Mouse (Mus musculus) MEL (cell line): ENCODE data around the gene Scaf4. TPM values are rescaled to one million over a fixed set of nuclear protein-coding genes. Genes with fewer than 3 reads are reported as not detected.

Source experiments
- DNase-seq: peaks from one replicate; pipeline ENCODE4 v3.0.0; 2011; ENCODE audit warnings: low read depth, low spot score
- H3K27ac ChIP-seq: 2 replicates; pipeline ENCODE4 v1.5.1; 2012; ENCODE audit warnings: low read depth, mild to moderate bottlenecking, control low read depth, low read length, moderate library complexity; ENCODE audit not compliant: control insufficient read depth
- H3K27me3 ChIP-seq, 2 experiments: fragments of 150-350 bp in 1 of 2; sonication (generic) in 1 of 2; 2 replicates each; pipeline ENCODE4 v1.6.1; 2012; ENCODE audit warnings: low read length in 2 of 2, mild to moderate bottlenecking in 2 of 2, improper control_type of control experiment in 1 of 2, moderate library complexity in 1 of 2; ENCODE audit not compliant: insufficient read depth in 2 of 2, control insufficient read depth in 1 of 2
- H3K36me3 ChIP-seq, 2 experiments: 2 replicates each; pipeline ENCODE4 v1.6.1; 2012 to 2014; ENCODE audit warnings: low read length in 2 of 2, improper control_type of control experiment in 1 of 2, inconsistent platforms in 1 of 2, mild to moderate bottlenecking in 1 of 2; ENCODE audit not compliant: insufficient read depth in 2 of 2, control insufficient read depth in 1 of 2
- H3K4me1 ChIP-seq, 2 experiments: fragments of 150-350 bp in 1 of 2; sonication (generic) in 1 of 2; 2 replicates each; pipeline ENCODE4 v1.6.1; 2012; ENCODE audit warnings: low read length in 2 of 2, improper control_type of control experiment in 1 of 2, mild to moderate bottlenecking in 1 of 2; ENCODE audit not compliant: insufficient read depth in 2 of 2, control insufficient read depth in 1 of 2
- H3K4me3 ChIP-seq, 2 experiments: fragments of 150-350 bp in 1 of 2; sonication (generic) in 1 of 2; 2 replicates each; pipeline ENCODE4 v1.5.1; 2012; ENCODE audit warnings: low read depth in 2 of 2, low read length in 2 of 2, mild to moderate bottlenecking in 2 of 2, moderate library complexity in 2 of 2, control low read depth in 1 of 2, improper control_type of control experiment in 1 of 2; ENCODE audit not compliant: control insufficient read depth in 1 of 2, insufficient read depth in 1 of 2
- H3K79me2 ChIP-seq: 2 replicates; pipeline ENCODE4 v1.6.1; 2012; ENCODE audit warnings: mild to moderate bottlenecking, low read length, moderate library complexity; ENCODE audit not compliant: control insufficient read depth, poor library complexity, insufficient read depth
- H3K9ac ChIP-seq: 2 replicates; pipeline ENCODE4 v1.6.1; 2012; ENCODE audit warnings: low read depth, mild to moderate bottlenecking, control low read depth, low read length, moderate library complexity; ENCODE audit not compliant: control insufficient read depth, poor library complexity, severe bottlenecking
- H3K9me3 ChIP-seq: fragments of 150-350 bp; sonication (generic); replicated peaks from 2 replicates; pipeline ENCODE4 v1.6.1; 2012; ENCODE audit warnings: mild to moderate bottlenecking, low read length, improper control_type of control experiment, moderate library complexity; ENCODE audit not compliant: insufficient read depth
- BHLHE40 ChIP-seq: IDR thresholded peaks from 2 replicates; pipeline ENCODE4 v1.6.1; 2012; ENCODE audit warnings: low read depth, mild to moderate bottlenecking, inconsistent platforms, low read length, improper control_type of control experiment, borderline replicate concordance
- E2F4 ChIP-seq: IDR thresholded peaks from 2 replicates; pipeline ENCODE4 v1.6.1; 2011; ENCODE audit warnings: low read depth, low read length, improper control_type of control experiment, borderline replicate concordance
- EP300 ChIP-seq, 2 experiments: IDR thresholded peaks; 2 replicates each; pipeline ENCODE4 v1.6.1; 2011; ENCODE audit warnings: improper control_type of control experiment in 2 of 2, low read length in 2 of 2, low read depth in 1 of 2, mild to moderate bottlenecking in 1 of 2
- ETS1 ChIP-seq: IDR thresholded peaks from 2 replicates; pipeline ENCODE4 v1.6.1; 2012; ENCODE audit warnings: low read depth, mild to moderate bottlenecking, inconsistent platforms, low read length, improper control_type of control experiment, moderate library complexity
- GABPA ChIP-seq: IDR thresholded peaks from 2 replicates; pipeline ENCODE4 v1.6.1; 2012; ENCODE audit warnings: low read depth, mild to moderate bottlenecking, inconsistent platforms, low read length, improper control_type of control experiment, moderate library complexity
- JUND ChIP-seq: IDR thresholded peaks from 2 replicates; pipeline ENCODE4 v1.6.1; 2011; ENCODE audit warnings: low read depth, mild to moderate bottlenecking, improper control_type of control experiment, low read length
- KAT2A ChIP-seq: conservative IDR thresholded peaks from 2 replicates; pipeline ENCODE4 v1.6.1; 2012; ENCODE audit warnings: low read depth, low read length, improper control_type of control experiment, inconsistent platforms
- MAX ChIP-seq: IDR thresholded peaks from 2 replicates; pipeline ENCODE4 v1.6.1; 2011; ENCODE audit warnings: low read length, improper control_type of control experiment
- MAZ ChIP-seq: IDR thresholded peaks from 2 replicates; pipeline ENCODE4 v1.6.1; 2012; ENCODE audit warnings: low read depth, mild to moderate bottlenecking, inconsistent platforms, low read length, improper control_type of control experiment
- MYC ChIP-seq: IDR thresholded peaks from 2 replicates; pipeline ENCODE4 v1.6.1; 2011; ENCODE audit warnings: low read depth, mild to moderate bottlenecking, low read length, improper control_type of control experiment, moderate library complexity
- NRF1 ChIP-seq: IDR thresholded peaks from 2 replicates; pipeline ENCODE4 v1.6.1; 2014; ENCODE audit warnings: low read depth, mild to moderate bottlenecking, inconsistent platforms, low read length, improper control_type of control experiment, moderate library complexity; ENCODE audit not compliant: poor library complexity, insufficient read depth, severe bottlenecking
- POLR2AphosphoS2 ChIP-seq: IDR thresholded peaks from 2 replicates; pipeline ENCODE4 v1.6.1; 2011; ENCODE audit warnings: low read length, improper control_type of control experiment
- POLR2AphosphoS5 ChIP-seq: IDR thresholded peaks from 2 replicates; pipeline ENCODE4 v1.6.1; 2012; ENCODE audit warnings: low read depth, borderline replicate concordance, mild to moderate bottlenecking, inconsistent platforms, low read length, moderate library complexity, mixed read lengths
- RAD21 ChIP-seq: IDR thresholded peaks from 2 replicates; pipeline ENCODE4 v1.6.1; 2011; ENCODE audit warnings: mild to moderate bottlenecking, low read depth, low read length, improper control_type of control experiment
- RCOR1 ChIP-seq: IDR thresholded peaks from 2 replicates; pipeline ENCODE4 v1.6.1; 2012; ENCODE audit warnings: low read depth, mild to moderate bottlenecking, inconsistent platforms, low read length, improper control_type of control experiment
- SIN3A ChIP-seq: IDR thresholded peaks from 2 replicates; pipeline ENCODE4 v1.6.1; 2012; ENCODE audit warnings: low read length, improper control_type of control experiment, inconsistent platforms
- TAL1 ChIP-seq: IDR thresholded peaks from 2 replicates; pipeline ENCODE4 v1.6.1; 2012; ENCODE audit warnings: mild to moderate bottlenecking, inconsistent platforms, low read length, moderate library complexity, mixed read lengths
- TCF12 ChIP-seq: IDR thresholded peaks from 2 replicates; pipeline ENCODE4 v1.6.1; 2014; ENCODE audit warnings: low read depth, mild to moderate bottlenecking, inconsistent platforms, low read length, improper control_type of control experiment, moderate library complexity
- UBTF ChIP-seq: IDR thresholded peaks from 2 replicates; pipeline ENCODE4 v1.6.1; 2012; ENCODE audit warnings: low read depth, mild to moderate bottlenecking, inconsistent platforms, low read length, improper control_type of control experiment, moderate library complexity, borderline replicate concordance; ENCODE audit not compliant: insufficient read depth
- USF1 ChIP-seq: IDR thresholded peaks from 2 replicates; pipeline ENCODE4 v1.6.1; 2014; ENCODE audit warnings: low read depth, mild to moderate bottlenecking, inconsistent platforms, low read length, improper control_type of control experiment, moderate library complexity
- ZC3H11A ChIP-seq: IDR thresholded peaks from 2 replicates; pipeline ENCODE4 v1.6.1; 2012; ENCODE audit warnings: low read depth, mild to moderate bottlenecking, inconsistent platforms, low read length, improper control_type of control experiment
- ZKSCAN1 ChIP-seq: IDR thresholded peaks from 2 replicates; pipeline ENCODE4 v1.6.1; 2012; ENCODE audit warnings: low read depth, mild to moderate bottlenecking, inconsistent platforms, low read length, improper control_type of control experiment, moderate library complexity
- ZNF384 ChIP-seq: IDR thresholded peaks from 2 replicates; pipeline ENCODE4 v1.6.1; 2012; ENCODE audit warnings: low read depth, mild to moderate bottlenecking, inconsistent platforms, low read length, improper control_type of control experiment
- polyA plus RNA-seq, 2 experiments: library from polyadenylated mRNA; stranded (reverse) in 1 of 2; unstranded in 1 of 2; fragments of >175 nt in 1 of 2; fragments of >200 nt in 1 of 2; gene quantifications; 2 replicates each; pipeline versions ENCODE4 v1.2.1 to v1.2.4; 2012; ENCODE audit warnings: low replicate concordance in 2 of 2, low read depth in 1 of 2; ENCODE audit not compliant: insufficient read length in 2 of 2, insufficient read depth in 1 of 2, missing spikeins in 1 of 2
- total RNA-seq: library from RNA; depleted of rRNA; stranded (reverse); fragments of 300-350 nt; gene quantifications from 2 replicates; pipeline ENCODE4 v1.2.3, GENCODE M21; 2012

Scaf4 gene
- total and polyA plus RNA-seq, 3 experiments: 12.3 to 56.2 TPM; not detected in 1

- H3K36me3 ChIP-seq: no peaks in the 10 kb centered on the region
Observed at GRCm38 (mm10) chr16:90315881-90316280, 31.6 kb upstream of the Scaf4 start.

GRCm38 (mm10) chr16:90312449-90313082, 28.3 kb upstream of the Scaf4 start:
- Histone ChIP-seq H3K27me3 (no peaks in the 10 kb centered on the region; a peak in 1 of 4 replicates), H3K9me3 (no peaks in the 10 kb centered on the region), H3K79me2 (no peaks in the 10 kb centered on the region), H3K4me1 (no peaks in the 10 kb centered on the region), H3K27ac (no peak overlapping the region), H3K4me3 (no peak overlapping the region), H3K9ac (no peak overlapping the region), H3K36me3 (no peaks in the 10 kb centered on the region)
- TF ChIP-seq E2F4 (no peak), BHLHE40 (no peak), USF1 (no peak), TCF12 (no peak), RAD21 (peak; percentile 5), RCOR1 (no peak), KAT2A (no peak)
- DNase-seq: peak; percentile 24

More at GRCm38 (mm10) chr16:90315881-90316280, 31.6 kb upstream of the Scaf4 start:
- DNase-seq: no peak
- Histone ChIP-seq H3K27ac (no peak overlapping the region), H3K4me1 (no peaks in the 10 kb centered on the region), H3K4me3 (no peak overlapping the region), H3K9me3 (no peaks in the 10 kb centered on the region), H3K9ac (no peak overlapping the region), H3K79me2 (no peaks in the 10 kb centered on the region), H3K27me3 (no peaks in the 10 kb centered on the region; a peak in 1 of 4 replicates)
- TF ChIP-seq ETS1: no peak
- TF ChIP-seq MAX: no peak
- no peak for TF ChIP-seq GABPA
- TF ChIP-seq TAL1: no peak

GRCm38 (mm10) chr16:90310488-90311135, 26.3 kb upstream of the Scaf4 start:
- H3K27ac ChIP-seq: no peak overlapping the region
- no peaks in the 10 kb centered on the region for H3K9me3 ChIP-seq
- no peak for DNase-seq
- no peaks in the 10 kb centered on the region; a peak in 1 of 4 replicates for H3K27me3 ChIP-seq
- no peak overlapping the region for H3K4me3 ChIP-seq
- no peaks in the 10 kb centered on the region for H3K4me1 ChIP-seq
- H3K9ac ChIP-seq: no peak overlapping the region
- TF ChIP-seq NRF1: no peak
- TF ChIP-seq POLR2AphosphoS5: no peak
- no peak for TF ChIP-seq POLR2AphosphoS2
- TF ChIP-seq ZNF384: no peak
- no peak for TF ChIP-seq BHLHE40
- TF ChIP-seq MAZ: no peak
- TF ChIP-seq ZKSCAN1: no peak
- no peak for TF ChIP-seq JUND
- no peak for TF ChIP-seq SIN3A
- TF ChIP-seq UBTF: no peak
- no peak for TF ChIP-seq ZC3H11A
- TF ChIP-seq EP300 (IDR thresholded peaks at IDR 0.05; ENCODE audit: low read depth in 1 of 2, low read length in 2 of 2): no peak
- no peak for TF ChIP-seq MYC
- TF ChIP-seq E2F4: no peak
- no peaks in the 10 kb centered on the region for H3K79me2 ChIP-seq
- no peaks in the 10 kb centered on the region for H3K36me3 ChIP-seq
